Mouse (Mus musculus): ENCODE measurements around the gene Tbp. TPM values are rescaled to one million over a fixed set of nuclear protein-coding genes. Genes with fewer than 3 reads are reported as not detected.

Gene Tbp
- total and polyA plus RNA-seq, 3 experiments = 38.5 to 490 (median 79.6) TPM

DNA sequence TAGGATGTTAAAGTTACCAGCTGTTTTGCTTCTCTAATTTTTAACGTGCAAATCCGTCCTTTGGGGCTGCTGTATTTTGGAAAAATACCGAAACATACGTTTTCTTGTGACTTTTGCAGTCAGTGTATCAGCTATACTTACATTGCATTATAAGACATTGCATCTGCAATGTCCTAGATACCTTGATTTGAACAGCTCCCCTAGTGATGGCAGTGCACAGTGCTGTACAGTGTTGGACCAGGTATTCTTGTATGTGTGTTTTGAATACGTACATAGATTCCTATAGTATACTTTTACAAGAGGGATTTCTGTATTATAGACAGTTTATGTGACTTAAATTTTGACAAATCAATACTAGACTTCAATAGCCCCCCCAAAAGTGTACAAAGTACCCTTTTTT, 18.5 kb downstream of the Tbp start:
- no peak for DNase-seq (ENCODE audit: low read depth, low spot score)
- Histone ChIP-seq H3K4me3 (ENCODE audit: control insufficient read depth in 1 of 2, insufficient read depth in 1 of 2, low read depth in 2 of 2, low read length in 2 of 2) (no peak overlapping the region), H3K79me2 (ENCODE audit: control insufficient read depth, insufficient read depth, low read length, poor library complexity) (no peaks in the 10 kb centered on the region), H3K27me3 (ENCODE audit: control insufficient read depth in 1 of 2, insufficient read depth in 2 of 2, low read length in 2 of 2) (no peaks in the 10 kb centered on the region), H3K27ac (ENCODE audit: control insufficient read depth, low read depth, low read length) (no peak overlapping the region), H3K4me1 (ENCODE audit: control insufficient read depth in 1 of 2, insufficient read depth in 2 of 2, low read length in 2 of 2) (no peaks in the 10 kb centered on the region), H3K9ac (ENCODE audit: control insufficient read depth, low read depth, low read length, poor library complexity, severe bottlenecking) (no peak overlapping the region), H3K9me3 (replicated peaks; ENCODE audit: insufficient read depth, low read length) (no peaks in the 10 kb centered on the region), H3K36me3 (ENCODE audit: control insufficient read depth in 1 of 2, insufficient read depth in 2 of 2, low read length in 2 of 2) (peaks cover 2 to 48% of the 10 kb centered on the region in 2 experiments; a peak in 3 of 4 replicates)
- TF ChIP-seq POLR2AphosphoS2 (IDR thresholded peaks at IDR 0.05; ENCODE audit: low read length) (no peak), TCF12 (IDR thresholded peaks at IDR 0.05; ENCODE audit: low read depth, low read length) (no peak), CTCF (IDR thresholded peaks at IDR 0.05 in 2 of 3, conservative IDR thresholded peaks at IDR 0.05 in 1 of 3; ENCODE audit: control insufficient read depth in 1 of 3, insufficient read depth in 1 of 3, low read depth in 2 of 3, low read length in 3 of 3, poor library complexity in 1 of 3, severe bottlenecking in 1 of 3) (peak in 1 of 3 experiments; percentile 10; a peak in 1 of 6 replicates), MEF2A (IDR thresholded peaks at IDR 0.05; ENCODE audit: extremely low read depth, insufficient replicate concordance, low read depth, low read length, poor library complexity, severe bottlenecking) (no peak), ETS1 (IDR thresholded peaks at IDR 0.05; ENCODE audit: low read depth, low read length) (no peak), USF2 (IDR thresholded peaks at IDR 0.05; ENCODE audit: borderline replicate concordance in 1 of 2, insufficient read depth in 1 of 2, low read depth in 1 of 2, low read length in 2 of 2) (no peak)

DNA sequence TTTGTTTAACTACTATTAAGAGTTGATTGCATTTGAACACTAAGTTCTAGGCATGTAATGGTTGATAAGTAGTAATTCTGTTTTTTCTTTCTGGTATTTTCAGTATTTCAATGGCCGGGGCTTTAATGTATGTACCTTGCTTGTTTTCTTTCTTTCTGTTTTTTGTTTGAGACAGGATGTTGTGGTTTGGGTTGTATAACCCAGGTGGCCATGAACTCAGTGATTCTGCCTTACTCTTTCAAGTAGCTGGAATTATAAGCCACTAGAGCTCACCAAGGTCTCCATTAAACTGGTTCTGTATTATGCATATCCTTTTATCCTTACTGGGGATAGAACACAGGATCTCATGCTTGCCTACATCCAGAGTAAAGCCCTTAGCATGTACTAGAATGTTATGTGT, 19.1 kb downstream of the Tbp start:
- no peak overlapping the region for H3K4me3 ChIP-seq (ENCODE audit: control insufficient read depth in 1 of 2, insufficient read depth in 1 of 2, low read depth in 2 of 2, low read length in 2 of 2)
- H3K79me2 ChIP-seq (ENCODE audit: control insufficient read depth, insufficient read depth, low read length, poor library complexity) = no peaks in the 10 kb centered on the region
- no peak for DNase-seq (ENCODE audit: low read depth, low spot score)
- peaks cover 4 to 48% of the 10 kb centered on the region in 2 experiments for H3K36me3 ChIP-seq (ENCODE audit: control insufficient read depth in 1 of 2, insufficient read depth in 2 of 2, low read length in 2 of 2)
- TF ChIP-seq JUND (IDR thresholded peaks at IDR 0.05; ENCODE audit: low read depth, low read length) (no peak), TCF12 (IDR thresholded peaks at IDR 0.05; ENCODE audit: low read depth, low read length) (no peak), CHD2 (IDR thresholded peaks at IDR 0.05; ENCODE audit: low read length) (no peak), GABPA (IDR thresholded peaks at IDR 0.05; ENCODE audit: low read depth, low read length) (no peak), MAX (IDR thresholded peaks at IDR 0.05; ENCODE audit: low read length) (no peak), GATA1 (IDR thresholded peaks at IDR 0.05; ENCODE audit: low read depth, low read length) (no peak), BHLHE40 (IDR thresholded peaks at IDR 0.05; ENCODE audit: borderline replicate concordance, low read depth, low read length) (no peak), MAFK (IDR thresholded peaks at IDR 0.05; ENCODE audit: borderline replicate concordance, low read depth, low read length) (no peak), RCOR1 (IDR thresholded peaks at IDR 0.05; ENCODE audit: low read depth, low read length) (no peak), KAT2A (conservative IDR thresholded peaks at IDR 0.05; ENCODE audit: low read depth, low read length) (no peak), USF1 (IDR thresholded peaks at IDR 0.05; ENCODE audit: low read depth, low read length) (no peak), TBP (IDR thresholded peaks at IDR 0.05; ENCODE audit: low read depth, low read length) (no peak), USF2 (IDR thresholded peaks at IDR 0.05; ENCODE audit: borderline replicate concordance in 1 of 2, insufficient read depth in 1 of 2, low read depth in 1 of 2, low read length in 2 of 2) (no peak), ETS1 (IDR thresholded peaks at IDR 0.05; ENCODE audit: low read depth, low read length) (no peak), ZMIZ1 (IDR thresholded peaks at IDR 0.05; ENCODE audit: low read depth, low read length) (no peak), CTCF (IDR thresholded peaks at IDR 0.05 in 2 of 3, conservative IDR thresholded peaks at IDR 0.05 in 1 of 3; ENCODE audit: control insufficient read depth in 1 of 3, insufficient read depth in 1 of 3, low read depth in 2 of 3, low read length in 3 of 3, poor library complexity in 1 of 3, severe bottlenecking in 1 of 3) (no peak), POLR2AphosphoS2 (IDR thresholded peaks at IDR 0.05; ENCODE audit: low read length) (no peak), ELF1 (IDR thresholded peaks at IDR 0.05; ENCODE audit: low read depth, low read length) (no peak), POLR2A (IDR thresholded peaks at IDR 0.05; ENCODE audit: control insufficient read depth in 1 of 2, insufficient read depth in 1 of 2, low read depth in 1 of 2, low read length in 2 of 2, poor library complexity in 1 of 2) (no peak), ZKSCAN1 (IDR thresholded peaks at IDR 0.05; ENCODE audit: low read depth, low read length) (no peak)
- no peaks in the 10 kb centered on the region for H3K9me3 ChIP-seq (replicated peaks; ENCODE audit: insufficient read depth, low read length)
- no peak overlapping the region for H3K27ac ChIP-seq (ENCODE audit: control insufficient read depth, low read depth, low read length)
- no peaks in the 10 kb centered on the region for H3K27me3 ChIP-seq (ENCODE audit: control insufficient read depth in 1 of 2, insufficient read depth in 2 of 2, low read length in 2 of 2)
- H3K4me1 ChIP-seq (ENCODE audit: control insufficient read depth in 1 of 2, insufficient read depth in 2 of 2, low read length in 2 of 2) = no peaks in the 10 kb centered on the region
- no peak overlapping the region for H3K9ac ChIP-seq (ENCODE audit: control insufficient read depth, low read depth, low read length, poor library complexity, severe bottlenecking)
